Mouse (Mus musculus) kidney, postnatal 4 days (tissue): Measurements from ENCODE around the gene Ssbp2.

Experiments used
- DNase-seq, 2 experiments: peaks; one replicate each; pipeline ENCODE4 v3.0.0; 2021; ENCODE audit warnings: mixed read lengths in 2 of 2

Gene Ssbp2

GRCm38 (mm10) chr13:91741280-91742047 lies 281.4 kb downstream of the Ssbp2 start, which contains the start of gene Acot12:
Acot12 (plus strand) TSS chr13:91741512.
- peak; percentile 59 to 74 for DNase-seq

DNA sequence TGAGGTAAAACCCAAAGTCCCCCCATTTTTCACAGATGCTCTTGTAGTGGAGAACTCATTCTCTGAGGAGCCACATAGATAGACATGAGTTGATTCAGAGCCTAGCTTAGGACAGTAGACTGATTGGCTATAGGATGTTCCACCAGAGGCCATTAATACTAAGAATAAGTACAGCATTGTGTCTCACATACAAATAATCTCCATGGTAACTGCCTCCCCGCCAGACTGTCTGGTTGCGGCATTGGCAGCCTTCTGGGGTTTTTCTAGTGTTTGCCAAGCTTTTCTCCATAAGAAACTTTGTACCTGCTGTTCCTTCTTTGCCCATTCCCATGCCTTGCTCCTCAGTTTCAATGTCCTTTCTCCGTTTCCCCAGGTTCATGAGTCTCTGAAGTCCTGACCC lies 283.1 kb downstream of the Ssbp2 start:
- no peak for DNase-seq

- DNase-seq = no peak
Observed at GRCm38 (mm10) chr13:91746470-91746869, 286.4 kb downstream of the Ssbp2 start.

GRCm38 (mm10) chr13:91748401-91748800 lies 288.3 kb downstream of the Ssbp2 start:
- DNase-seq = no peak

DNA sequence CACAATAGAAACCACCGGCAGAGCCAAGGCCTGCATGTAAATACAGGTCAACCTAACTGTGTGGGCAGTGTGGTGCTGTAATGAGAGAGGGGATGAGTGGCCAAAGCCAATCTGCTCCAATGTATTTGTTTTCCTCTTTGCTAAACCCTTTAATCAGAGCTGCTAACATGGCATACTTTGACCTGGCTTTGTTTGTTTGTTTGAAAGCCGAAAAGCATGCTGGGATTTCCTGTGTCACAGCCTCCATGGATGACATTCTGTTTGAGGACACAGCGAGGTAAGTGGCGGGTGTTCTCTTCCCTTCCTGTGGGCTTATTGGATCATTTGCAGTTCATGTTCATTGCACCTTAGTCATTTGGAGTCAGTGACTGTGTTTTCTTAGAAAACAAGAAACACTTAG lies 289.9 kb downstream of the Ssbp2 start:
- no peak for DNase-seq
